Mouse (Mus musculus): ENCODE results near the gene Atp5g2. TPM values are rescaled to one million over a fixed set of nuclear protein-coding genes. Genes with fewer than 3 reads are reported as not detected.

The Atp5g2 gene
- polyA plus RNA-seq, 1 experiment, result 65.3 TPM

GRCm38 (mm10) chr15:102676345-102676744 is 4.2 kb upstream of the Atp5g2 start:
- no peak for TF ChIP-seq GATA1 (IDR thresholded peaks at IDR 0.05; ENCODE audit: low read length)

GRCm38 (mm10) chr15:102673548-102673947 is 1.4 kb upstream of the Atp5g2 start:
- no peak for TF ChIP-seq GATA1 (IDR thresholded peaks at IDR 0.05; ENCODE audit: low read length)

GRCm38 (mm10) chr15:102671721-102672214 is 384 bp downstream of the Atp5g2 start:
- TF ChIP-seq GATA1 (IDR thresholded peaks at IDR 0.05; ENCODE audit: low read length), result no peak

- no peak for TF ChIP-seq GATA1 (IDR thresholded peaks at IDR 0.05; ENCODE audit: low read length)
Measured at GRCm38 (mm10) chr15:102670767-102671575, 1.2 kb downstream of the Atp5g2 start.

- TF ChIP-seq GATA1 (IDR thresholded peaks at IDR 0.05; ENCODE audit: low read length), result no peak
Measured at GRCm38 (mm10) chr15:102670281-102670680, 1.9 kb downstream of the Atp5g2 start.

- TF ChIP-seq GATA1 (IDR thresholded peaks at IDR 0.05; ENCODE audit: low read length), result no peak
Measured at GRCm38 (mm10) chr15:102669571-102669970, 2.6 kb downstream of the Atp5g2 start.

- no peak for TF ChIP-seq GATA1 (IDR thresholded peaks at IDR 0.05; ENCODE audit: low read length)
Measured at GRCm38 (mm10) chr15:102665494-102665893, 6.7 kb downstream of the Atp5g2 start.

GRCm38 (mm10) chr15:102663825-102664224 is 8.3 kb downstream of the Atp5g2 start:
- TF ChIP-seq GATA1 (IDR thresholded peaks at IDR 0.05; ENCODE audit: low read length), result no peak

GRCm38 (mm10) chr15:102657926-102658381 is 14.2 kb downstream of the Atp5g2 start:
- no peak for TF ChIP-seq GATA1 (IDR thresholded peaks at IDR 0.05; ENCODE audit: low read length)

GRCm38 (mm10) chr15:102656658-102657057 is 15.5 kb downstream of the Atp5g2 start:
- no peak for TF ChIP-seq GATA1 (IDR thresholded peaks at IDR 0.05; ENCODE audit: low read length)

GRCm38 (mm10) chr15:102651107-102651506 is 21.0 kb downstream of the Atp5g2 start:
- no peak for TF ChIP-seq GATA1 (IDR thresholded peaks at IDR 0.05; ENCODE audit: low read length)

GRCm38 (mm10) chr15:102635817-102636216 is 36.3 kb downstream of the Atp5g2 start:
- no peak for TF ChIP-seq GATA1 (IDR thresholded peaks at IDR 0.05; ENCODE audit: low read length)

GRCm38 (mm10) chr15:102634684-102635083 is 37.5 kb downstream of the Atp5g2 start:
- TF ChIP-seq GATA1 (IDR thresholded peaks at IDR 0.05; ENCODE audit: low read length), result peak; percentile 48

GRCm38 (mm10) chr15:102625687-102626055 is 46.5 kb downstream of the Atp5g2 start:
- no peak for TF ChIP-seq GATA1 (IDR thresholded peaks at IDR 0.05; ENCODE audit: low read length)

GRCm38 (mm10) chr15:102624970-102625686 is 47.0 kb downstream of the Atp5g2 start, which contains the start of the genes Gm28047 and Atf7:
Gm28047 (minus strand) TSS chr15:102625067.
Atf7 (minus strand) TSS chr15:102625464.
- no peak for TF ChIP-seq GATA1 (IDR thresholded peaks at IDR 0.05; ENCODE audit: low read length)

- TF ChIP-seq GATA1 (IDR thresholded peaks at IDR 0.05; ENCODE audit: low read length), result no peak
Measured at GRCm38 (mm10) chr15:102624291-102624969, 47.7 kb downstream of the Atp5g2 start.

All from G1E-ER4 (cell line).